Mouse (Mus musculus): ENCODE data around the gene Gm49380.
A peak's percentile ranks its signal among the peaks of the same experiment; 100 is the strongest.

Gene Gm49380

GRCm38 (mm10) chr9:44073115-44073514, 40.2 kb downstream of the Gm49380 start:
- DNase-seq: no peak

- DNase-seq: no peak
Measured at GRCm38 (mm10) chr9:44072599-44072915, 40.7 kb downstream of the Gm49380 start.

GRCm38 (mm10) chr9:44071914-44072598, 41.2 kb downstream of the Gm49380 start:
- no peak for DNase-seq

- DNase-seq: no peak
Measured at GRCm38 (mm10) chr9:44070844-44071231, 42.5 kb downstream of the Gm49380 start.

GRCm38 (mm10) chr9:44070113-44070843, 43.0 kb downstream of the Gm49380 start:
- DNase-seq: no peak

- no peak for DNase-seq
Measured at GRCm38 (mm10) chr9:44069252-44069651, 44.0 kb downstream of the Gm49380 start.

- DNase-seq: no peak
Measured at GRCm38 (mm10) chr9:44067960-44068330, 45.4 kb downstream of the Gm49380 start.

- DNase-seq: no peak
Measured at GRCm38 (mm10) chr9:44067241-44067959, 45.9 kb downstream of the Gm49380 start.

GRCm38 (mm10) chr9:44066785-44067225, 46.5 kb downstream of the Gm49380 start, which contains the start of gene Usp2:
Gene Usp2, plus strand, starts transcription at chr9:44067021.
- DNase-seq: peak; percentile 99

- DNase-seq: no peak
Measured at GRCm38 (mm10) chr9:44065177-44065576, 48.1 kb downstream of the Gm49380 start.

GRCm38 (mm10) chr9:44058606-44059005, 54.7 kb downstream of the Gm49380 start:
- no peak for DNase-seq

- DNase-seq: no peak
Measured at GRCm38 (mm10) chr9:44053936-44054335, 59.4 kb downstream of the Gm49380 start.

GRCm38 (mm10) chr9:44052855-44053254, 60.4 kb downstream of the Gm49380 start:
- no peak for DNase-seq

- no peak for DNase-seq
Measured at GRCm38 (mm10) chr9:44049381-44050165, 63.7 kb downstream of the Gm49380 start.

GRCm38 (mm10) chr9:44048541-44049380, 64.5 kb downstream of the Gm49380 start:
- DNase-seq: no peak

- no peak for DNase-seq
Measured at GRCm38 (mm10) chr9:44047571-44048490, 65.5 kb downstream of the Gm49380 start.

- no peak for DNase-seq
Measured at GRCm38 (mm10) chr9:44047071-44047470, 66.2 kb downstream of the Gm49380 start.

GRCm38 (mm10) chr9:44046426-44046825, 66.9 kb downstream of the Gm49380 start:
- DNase-seq: no peak

GRCm38 (mm10) chr9:44045884-44046272, 67.4 kb downstream of the Gm49380 start:
- no peak for DNase-seq

GRCm38 (mm10) chr9:44045158-44045883, 68.0 kb downstream of the Gm49380 start:
- no peak for DNase-seq

All from right cerebral cortex, postnatal 14 days (tissue).